Mouse (Mus musculus) olfactory bulb, adult 2 months (tissue): ENCODE data around the gene Msmp.

ENCODE experiments used
- CTCF ChIP-seq: fragments of 200-500 bp; IDR thresholded peaks from 2 replicates; pipeline ENCODE4 v1.5.1; 2012; ENCODE audit warnings: low read depth, mild to moderate bottlenecking, low read length, moderate library complexity; ENCODE audit not compliant: insufficient read depth
- POLR2A ChIP-seq: fragments of 200-500 bp; IDR thresholded peaks from 2 replicates; pipeline ENCODE4 v1.6.1; 2012; ENCODE audit warnings: mild to moderate bottlenecking, low read depth, low read length, moderate library complexity; ENCODE audit not compliant: insufficient read depth

GRCm38 (mm10) chr4:43600195-43600934 is 16.1 kb upstream of the Msmp start:
- no peak for TF ChIP-seq POLR2A
- TF ChIP-seq CTCF: no peak
